Mouse (Mus musculus): ENCODE measurements around the gene Ccdc157. TPM values are rescaled to one million over a fixed set of nuclear protein-coding genes. Genes with fewer than 3 reads are reported as not detected.
A peak's percentile ranks its signal among the peaks of the same experiment; 100 is the strongest.

The Ccdc157 gene
- polyA plus RNA-seq, 1 experiment from 2014 or later, result 2.3 TPM

DNA sequence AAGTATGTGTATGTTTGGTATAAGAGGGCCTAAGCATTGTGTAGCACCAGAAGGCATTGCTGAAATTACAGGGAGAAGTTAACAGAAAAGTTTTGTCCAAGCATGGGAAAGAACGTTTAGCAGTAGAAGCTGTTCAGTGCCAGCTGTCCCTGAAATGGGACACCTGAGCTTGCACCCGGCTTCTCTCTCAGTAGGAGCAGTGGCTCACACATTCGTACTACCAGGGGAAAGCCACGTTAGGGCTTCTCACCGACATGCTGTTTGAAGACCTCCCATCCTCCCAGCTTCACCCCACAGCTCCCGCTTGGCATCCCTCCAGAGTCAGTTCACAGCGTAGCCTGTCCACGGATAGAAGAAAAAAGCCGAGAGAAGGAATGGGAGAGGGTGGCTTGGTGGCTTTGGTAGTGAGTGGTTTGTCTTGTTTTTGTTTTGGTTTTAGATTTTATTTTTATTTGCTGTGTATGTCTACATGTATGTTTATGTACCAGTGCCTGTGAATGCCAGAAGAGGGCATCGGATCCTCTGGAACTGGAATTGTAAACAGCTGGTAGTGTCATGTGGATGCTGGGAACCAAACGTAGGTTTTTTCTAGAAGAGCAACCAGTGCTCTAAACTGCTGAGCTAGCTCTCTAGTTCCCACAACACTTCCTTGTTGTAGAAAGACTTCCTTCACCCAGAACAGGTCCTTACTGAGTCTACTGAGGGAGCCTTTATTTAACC, 42.0 kb upstream of the Ccdc157 start:
- Histone ChIP-seq H3K27ac (ENCODE audit: low read depth, low read length) (no peak overlapping the region), H3K4me1 (replicated peaks; ENCODE audit: control insufficient read depth, insufficient read depth, low read length) (peaks cover 7% of the 10 kb centered on the region), H3K27me3 (replicated peaks; ENCODE audit: control insufficient read depth, insufficient read depth, low read length) (no peaks in the 10 kb centered on the region), H3K36me3 (ENCODE audit: control insufficient read depth, insufficient read depth, low read length) (no peaks in the 10 kb centered on the region), H3K9ac (ENCODE audit: low read depth, low read length) (no peak overlapping the region), H3K4me2 (no peak overlapping the region), H3K4me3 (ENCODE audit: low read depth, low read length) (no peak overlapping the region), H3K9me3 (ENCODE audit: control insufficient read depth, low read length) (no peaks in the 10 kb centered on the region)
- no peak for DNase-seq (ENCODE audit: low spot score)
- WGBS, result 85% methylated on average over 11 of the region's 11 CpGs
- ATAC-seq (replicated peaks; ENCODE audit: low FRiP score), result no peak

DNA sequence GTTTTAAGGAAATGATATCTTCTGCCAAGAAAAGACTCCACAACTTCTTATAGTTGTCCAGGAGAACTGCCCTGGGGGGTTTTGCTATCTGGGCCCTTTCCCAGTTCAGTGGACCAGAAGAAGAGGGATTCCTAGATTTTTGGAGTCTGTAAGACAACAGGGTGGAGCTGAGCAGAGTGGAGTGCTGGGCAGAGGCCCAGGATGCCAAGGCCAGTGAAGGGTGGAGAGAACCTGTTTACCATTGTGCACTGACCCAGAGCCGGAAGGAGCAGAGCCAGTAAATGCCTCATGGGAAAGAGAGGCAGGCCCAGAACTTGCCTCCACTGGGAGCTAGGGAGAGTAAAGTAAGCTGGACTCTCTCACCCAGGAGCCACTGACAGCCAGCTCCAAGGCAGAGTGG, 37.6 kb upstream of the Ccdc157 start:
- H3K4me1 ChIP-seq (replicated peaks; ENCODE audit: control insufficient read depth, insufficient read depth, low read length), result no peaks in the 10 kb centered on the region
- no peak overlapping the region for H3K4me3 ChIP-seq (ENCODE audit: low read depth, low read length)
- ATAC-seq (replicated peaks; ENCODE audit: low FRiP score) (no peak), DNase-seq (ENCODE audit: low spot score) (no peak)
- H3K27ac ChIP-seq (ENCODE audit: low read depth, low read length), result no peak overlapping the region
- H3K36me3 ChIP-seq (ENCODE audit: control insufficient read depth, insufficient read depth, low read length), result no peaks in the 10 kb centered on the region
- WGBS, result 89% methylated on average over 1 of the region's 1 CpGs
- no peaks in the 10 kb centered on the region for H3K27me3 ChIP-seq (replicated peaks; ENCODE audit: control insufficient read depth, insufficient read depth, low read length)
- no peak overlapping the region for H3K4me2 ChIP-seq
- no peak overlapping the region for H3K9ac ChIP-seq (ENCODE audit: low read depth, low read length)
- H3K9me3 ChIP-seq (ENCODE audit: control insufficient read depth, low read length), result no peaks in the 10 kb centered on the region

DNA sequence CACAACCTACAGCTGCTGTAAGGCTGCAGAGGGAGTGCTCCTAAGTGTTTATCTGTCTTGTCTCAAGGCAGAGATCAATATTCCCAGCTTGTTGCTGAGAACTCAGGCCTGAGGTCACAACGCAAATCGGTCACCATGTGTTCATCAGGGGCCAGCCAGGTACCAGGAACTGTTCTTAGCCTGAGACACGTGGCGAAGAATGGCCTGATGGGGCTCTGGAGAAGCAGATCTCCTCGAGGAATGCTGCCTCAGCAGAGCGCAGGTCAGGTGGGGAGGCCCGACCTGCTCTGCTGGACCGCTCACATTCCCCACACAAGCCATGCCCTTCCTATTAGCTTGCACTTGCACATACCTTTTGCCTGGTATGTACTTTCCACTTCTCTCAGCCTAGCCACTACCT, 36.5 kb upstream of the Ccdc157 start:
- no peaks in the 10 kb centered on the region for H3K9me3 ChIP-seq (ENCODE audit: control insufficient read depth, low read length)
- H3K9ac ChIP-seq (ENCODE audit: low read depth, low read length), result no peak overlapping the region
- DNase-seq (ENCODE audit: low spot score) (no peak), ATAC-seq (replicated peaks; ENCODE audit: low FRiP score) (no peak)
- H3K27ac ChIP-seq (ENCODE audit: low read depth, low read length), result no peak overlapping the region
- no peak overlapping the region for H3K4me3 ChIP-seq (ENCODE audit: low read depth, low read length)
- no peaks in the 10 kb centered on the region for H3K36me3 ChIP-seq (ENCODE audit: control insufficient read depth, insufficient read depth, low read length)
- no peaks in the 10 kb centered on the region for H3K4me1 ChIP-seq (replicated peaks; ENCODE audit: control insufficient read depth, insufficient read depth, low read length)
- no peaks in the 10 kb centered on the region for H3K27me3 ChIP-seq (replicated peaks; ENCODE audit: control insufficient read depth, insufficient read depth, low read length)
- 74% methylated on average over 8 of the region's 8 CpGs for WGBS
- no peak overlapping the region for H3K4me2 ChIP-seq

DNA sequence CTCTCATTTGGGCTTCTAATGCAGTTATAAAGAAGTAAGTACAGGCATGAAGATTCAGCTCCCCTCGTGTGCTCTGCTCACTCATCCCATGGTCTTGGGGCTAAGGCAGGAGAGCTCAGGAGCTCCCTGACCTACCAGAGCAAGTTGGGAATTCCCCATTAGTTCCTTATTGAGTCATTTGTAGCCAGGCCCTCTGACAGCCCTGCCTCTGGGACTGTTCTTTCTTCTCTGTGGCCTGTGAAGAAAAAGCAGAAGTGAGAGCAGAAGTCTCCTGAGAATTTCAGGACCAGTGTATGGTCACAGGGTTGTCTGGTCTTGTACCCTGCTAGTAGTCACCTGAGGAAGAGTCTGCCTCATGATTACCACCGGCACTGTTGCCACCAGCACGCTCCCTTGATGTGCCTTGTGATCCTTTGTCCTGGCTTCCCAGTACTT, 35.5 kb upstream of the Ccdc157 start:
- DNase-seq (ENCODE audit: low spot score), result no peak
- H3K4me2 ChIP-seq, result no peak overlapping the region
- H3K9ac ChIP-seq (ENCODE audit: low read depth, low read length), result no peak overlapping the region
- 0 out of 2 replicates have a peak, but pooled peaks cover 2% of the 10 kb centered on the region for H3K4me1 ChIP-seq (replicated peaks; ENCODE audit: control insufficient read depth, insufficient read depth, low read length)
- H3K27ac ChIP-seq (ENCODE audit: low read depth, low read length), result no peak overlapping the region
- no peaks in the 10 kb centered on the region for H3K9me3 ChIP-seq (ENCODE audit: control insufficient read depth, low read length)
- 69% methylated on average over 3 of the region's 3 CpGs for WGBS
- no peaks in the 10 kb centered on the region for H3K27me3 ChIP-seq (replicated peaks; ENCODE audit: control insufficient read depth, insufficient read depth, low read length)
- no peaks in the 10 kb centered on the region for H3K36me3 ChIP-seq (ENCODE audit: control insufficient read depth, insufficient read depth, low read length)
- ATAC-seq (replicated peaks; ENCODE audit: low FRiP score), result no peak
- H3K4me3 ChIP-seq (ENCODE audit: low read depth, low read length), result no peak overlapping the region

DNA sequence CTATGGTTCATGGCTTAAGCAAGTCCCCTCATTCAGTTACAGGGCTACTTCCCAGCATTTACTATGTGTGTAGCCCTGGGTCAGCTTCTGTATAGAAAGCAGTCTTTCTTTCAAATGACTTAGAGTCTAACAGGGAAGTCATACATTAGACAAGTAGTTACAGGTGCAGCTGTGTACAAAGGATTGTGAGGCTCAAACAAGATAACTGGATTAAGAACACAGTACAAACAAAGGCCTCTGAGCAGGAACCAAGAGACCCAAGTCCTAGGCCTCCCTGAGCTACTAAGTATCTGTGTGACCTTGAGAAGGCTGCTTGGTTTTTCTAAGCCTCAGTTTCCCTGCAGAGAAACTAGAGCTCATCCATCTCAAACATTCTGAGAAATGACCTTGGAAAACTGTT, 33.3 kb upstream of the Ccdc157 start:
- H3K4me1 ChIP-seq (replicated peaks; ENCODE audit: control insufficient read depth, insufficient read depth, low read length), result 0 out of 2 replicates have a peak, but pooled peaks cover 2% of the 10 kb centered on the region

DNA sequence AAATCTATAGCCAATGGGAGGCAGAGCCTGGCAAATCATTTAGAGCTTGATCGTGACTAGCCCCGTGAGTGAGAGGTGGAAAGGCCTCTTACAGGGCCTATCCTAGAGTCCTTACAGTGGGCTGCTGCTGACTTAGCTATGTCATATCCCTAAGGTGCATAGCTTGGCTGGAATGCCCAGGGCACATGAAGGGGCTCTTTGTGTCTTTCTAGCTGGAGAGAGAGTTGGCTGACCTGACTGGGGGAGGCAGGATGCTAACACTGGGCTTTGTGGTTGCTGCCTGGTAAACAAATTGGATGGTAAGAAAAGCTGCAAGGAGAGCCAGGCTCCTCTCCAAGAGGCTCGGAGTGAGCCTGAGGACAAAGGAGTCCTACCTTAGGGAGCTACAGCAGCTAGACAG, 32.7 kb upstream of the Ccdc157 start:
- Histone ChIP-seq H3K36me3 (ENCODE audit: control insufficient read depth, insufficient read depth, low read length) (no peaks in the 10 kb centered on the region), H3K27ac (ENCODE audit: low read depth, low read length) (no peak overlapping the region)
- 81% methylated on average over 3 of the region's 3 CpGs for WGBS

More for the DNA sequence above, 33.3 kb upstream of the Ccdc157 start:
- H3K27me3 ChIP-seq (replicated peaks; ENCODE audit: control insufficient read depth, insufficient read depth, low read length), result no peaks in the 10 kb centered on the region
- no peak overlapping the region for H3K4me2 ChIP-seq
- no peak overlapping the region for H3K4me3 ChIP-seq (ENCODE audit: low read depth, low read length)
- no peak for DNase-seq (ENCODE audit: low spot score)
- no peak overlapping the region for H3K9ac ChIP-seq (ENCODE audit: low read depth, low read length)
- H3K27ac ChIP-seq (ENCODE audit: low read depth, low read length), result no peak overlapping the region
- no peak for ATAC-seq (replicated peaks; ENCODE audit: low FRiP score)
- no peaks in the 10 kb centered on the region for H3K36me3 ChIP-seq (ENCODE audit: control insufficient read depth, insufficient read depth, low read length)
- no peaks in the 10 kb centered on the region for H3K9me3 ChIP-seq (ENCODE audit: control insufficient read depth, low read length)

DNA sequence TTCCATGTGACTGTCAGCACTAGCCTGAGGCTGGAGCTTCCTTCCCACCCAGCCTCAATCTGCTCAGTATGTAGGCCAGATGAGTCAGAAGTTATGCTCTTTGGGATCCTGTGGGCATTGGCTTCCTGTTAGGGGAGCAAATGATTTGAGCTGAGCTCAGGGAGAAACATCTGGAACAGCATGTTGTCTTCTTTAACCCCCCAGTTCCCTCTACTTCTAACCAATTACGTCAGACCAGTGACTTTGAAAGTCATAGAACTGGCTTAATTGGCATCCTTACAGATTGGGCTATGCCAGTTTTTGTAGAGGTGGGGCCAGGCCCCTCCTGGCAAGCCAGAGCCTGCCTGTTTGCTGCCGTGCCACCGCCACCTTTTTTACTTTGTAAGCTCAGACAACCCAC, 30.6 kb upstream of the Ccdc157 start:
- H3K27ac ChIP-seq (ENCODE audit: low read depth, low read length), result no peak overlapping the region
- no peaks in the 10 kb centered on the region for H3K9me3 ChIP-seq (ENCODE audit: control insufficient read depth, low read length)
- 82% methylated on average over 3 of the region's 3 CpGs for WGBS
- DNase-seq (ENCODE audit: low spot score) (no peak), ATAC-seq (replicated peaks; ENCODE audit: low FRiP score) (no peak)
- no peak overlapping the region for H3K4me3 ChIP-seq (ENCODE audit: low read depth, low read length)
- H3K36me3 ChIP-seq (ENCODE audit: control insufficient read depth, insufficient read depth, low read length), result no peaks in the 10 kb centered on the region
- peaks cover 12% of the 10 kb centered on the region for H3K4me1 ChIP-seq (replicated peaks; ENCODE audit: control insufficient read depth, insufficient read depth, low read length)
- H3K27me3 ChIP-seq (replicated peaks; ENCODE audit: control insufficient read depth, insufficient read depth, low read length), result no peaks in the 10 kb centered on the region
- H3K9ac ChIP-seq (ENCODE audit: low read depth, low read length), result no peak overlapping the region
- no peak overlapping the region for H3K4me2 ChIP-seq

More for the DNA sequence above, 32.7 kb upstream of the Ccdc157 start:
- peaks cover 5% of the 10 kb centered on the region; the same call in 1 of the 2 replicates for H3K4me1 ChIP-seq (replicated peaks; ENCODE audit: control insufficient read depth, insufficient read depth, low read length)
- no peak overlapping the region for H3K4me3 ChIP-seq (ENCODE audit: low read depth, low read length)
- ATAC-seq (replicated peaks; ENCODE audit: low FRiP score) (no peak), DNase-seq (ENCODE audit: low spot score) (no peak)
- H3K4me2 ChIP-seq, result no peak overlapping the region
- no peak overlapping the region for H3K9ac ChIP-seq (ENCODE audit: low read depth, low read length)
- H3K27me3 ChIP-seq (replicated peaks; ENCODE audit: control insufficient read depth, insufficient read depth, low read length), result no peaks in the 10 kb centered on the region
- H3K9me3 ChIP-seq (ENCODE audit: control insufficient read depth, low read length), result no peaks in the 10 kb centered on the region

DNA sequence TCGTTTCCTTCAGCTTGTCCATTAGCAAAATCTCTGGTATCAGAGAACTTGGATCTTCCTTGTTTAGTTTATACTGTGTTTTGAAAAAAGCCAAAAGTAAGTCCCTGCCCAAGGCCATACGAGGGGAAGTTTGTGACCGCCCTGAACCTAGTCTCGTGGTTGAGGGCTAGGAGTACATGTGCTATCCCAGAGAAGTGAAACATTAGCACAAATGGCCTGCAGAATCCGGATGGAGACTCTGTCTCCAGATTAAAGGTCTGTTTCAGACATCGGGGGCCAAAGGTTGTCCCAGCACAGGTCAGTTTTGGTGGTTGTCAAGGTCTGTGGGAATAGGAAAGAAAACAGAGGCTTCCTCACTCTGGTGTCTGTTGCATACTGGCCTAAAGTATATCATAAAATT, 29.1 kb upstream of the Ccdc157 start:
- peaks cover 12% of the 10 kb centered on the region for H3K4me1 ChIP-seq (replicated peaks; ENCODE audit: control insufficient read depth, insufficient read depth, low read length)
- ATAC-seq (replicated peaks; ENCODE audit: low FRiP score), result no peak
- DNase-seq (ENCODE audit: low spot score), result no peak
- no peaks in the 10 kb centered on the region for H3K27me3 ChIP-seq (replicated peaks; ENCODE audit: control insufficient read depth, insufficient read depth, low read length)
- 74% methylated on average over 6 of the region's 6 CpGs for WGBS
- no peaks in the 10 kb centered on the region for H3K36me3 ChIP-seq (ENCODE audit: control insufficient read depth, insufficient read depth, low read length)
- no peaks in the 10 kb centered on the region for H3K9me3 ChIP-seq (ENCODE audit: control insufficient read depth, low read length)
- H3K27ac ChIP-seq (ENCODE audit: low read depth, low read length), result no peak overlapping the region
- no peak overlapping the region for H3K4me3 ChIP-seq (ENCODE audit: low read depth, low read length)
- H3K9ac ChIP-seq (ENCODE audit: low read depth, low read length), result no peak overlapping the region
- H3K4me2 ChIP-seq, result no peak overlapping the region

DNA sequence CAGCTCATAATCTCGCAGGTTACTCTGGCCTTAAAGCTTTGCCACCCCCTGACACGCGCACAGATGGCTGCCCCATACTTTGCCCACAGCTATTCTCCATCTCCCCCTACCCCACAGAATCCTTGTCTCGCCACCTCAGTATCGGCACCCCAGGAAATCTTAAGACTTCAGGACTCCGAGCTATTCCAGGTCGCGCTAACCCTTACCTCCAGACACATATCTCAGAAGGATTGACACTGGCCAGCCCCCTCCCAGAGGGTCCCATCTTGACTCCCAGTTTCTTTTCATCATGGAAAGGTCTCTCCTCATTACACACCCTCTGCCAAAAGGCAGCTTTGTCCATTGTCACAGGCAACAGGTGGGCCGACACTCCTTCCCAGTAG, 27.2 kb upstream of the Ccdc157 start:
- H3K27ac ChIP-seq (ENCODE audit: low read depth, low read length), result no peak overlapping the region
- H3K36me3 ChIP-seq (ENCODE audit: control insufficient read depth, insufficient read depth, low read length), result no peaks in the 10 kb centered on the region
- H3K4me2 ChIP-seq, result peak overlapping the region; percentile 96
- peak overlapping the region; percentile 91 for H3K4me3 ChIP-seq (ENCODE audit: low read depth, low read length)
- H3K9me3 ChIP-seq (ENCODE audit: control insufficient read depth, low read length), result no peaks in the 10 kb centered on the region
- H3K27me3 ChIP-seq (replicated peaks; ENCODE audit: control insufficient read depth, insufficient read depth, low read length), result no peaks in the 10 kb centered on the region
- no peak for DNase-seq (ENCODE audit: low spot score)
- WGBS, result 19% methylated on average over 9 of the region's 9 CpGs
- no peak for ATAC-seq (replicated peaks; ENCODE audit: low FRiP score)
- H3K9ac ChIP-seq (ENCODE audit: low read depth, low read length), result peak overlapping the region; percentile 91
- H3K4me1 ChIP-seq (replicated peaks; ENCODE audit: control insufficient read depth, insufficient read depth, low read length), result peaks cover 12% of the 10 kb centered on the region

All from liver, embryonic 11.5 days (tissue).